Mouse (Mus musculus) forebrain, embryonic 11.5 days (tissue): ENCODE measurements around the gene Kcnma1. TPM values are rescaled to one million over a fixed set of nuclear protein-coding genes. Genes with fewer than 3 reads are reported as not detected.

ENCODE experiments used
- ATAC-seq: fragments of 200-750 bp; cut with Nextera tagmentation; replicated peaks from 2 replicates; pipeline ENCODE4 v1.8.0; 2017; ENCODE audit warnings: moderate TSS enrichment; ENCODE audit not compliant: low FRiP score
- DNase-seq: peaks from one replicate; pipeline ENCODE4 v3.0.0-alpha.2; 2017; ENCODE audit warnings: low spot score
- H3K27ac ChIP-seq: fragments of 300-500 bp; sonication (generic); 2 replicates; pipeline ENCODE4 v1.5.1; 2014; ENCODE audit warnings: low read depth, low read length
- H3K27me3 ChIP-seq: fragments of 300-500 bp; sonication (generic); 2 replicates; pipeline ENCODE4 v1.6.1; 2014; ENCODE audit warnings: mild to moderate bottlenecking, low read length, mixed read lengths; ENCODE audit not compliant: control insufficient read depth, insufficient read depth
- H3K36me3 ChIP-seq: fragments of 300-500 bp; sonication (generic); 2 replicates; pipeline ENCODE4 v1.6.1; 2014; ENCODE audit warnings: mild to moderate bottlenecking, low read length, moderate library complexity, mixed read lengths; ENCODE audit not compliant: control insufficient read depth, insufficient read depth
- H3K4me1 ChIP-seq: fragments of 300-500 bp; sonication (generic); replicated peaks from 2 replicates; pipeline ENCODE4 v1.6.1; 2014; ENCODE audit warnings: low read length, mixed read lengths; ENCODE audit not compliant: control insufficient read depth, insufficient read depth
- H3K4me2 ChIP-seq: fragments of 300-500 bp; sonication (generic); 2 replicates; pipeline ENCODE4 v1.6.1; 2014; ENCODE audit warnings: low read depth, mild to moderate bottlenecking, low read length, moderate library complexity, mixed read lengths; ENCODE audit not compliant: severe bottlenecking
- H3K4me3 ChIP-seq: fragments of 300-500 bp; sonication (generic); 2 replicates; pipeline ENCODE4 v1.5.1; 2014; ENCODE audit warnings: low read depth, low read length
- H3K9ac ChIP-seq: fragments of 300-500 bp; sonication (generic); 2 replicates; pipeline ENCODE4 v1.6.1; 2014; ENCODE audit warnings: low read length
- H3K9me3 ChIP-seq: fragments of 300-500 bp; sonication (generic); 2 replicates; pipeline ENCODE4 v1.6.1; 2016; ENCODE audit warnings: low read length, mixed read lengths; ENCODE audit not compliant: control insufficient read depth
- WGBS: fragments of 180-500 bp; shearing (Covaris S2); extraction: QIAGEN DNeasy Blood & Tissue Kit; methylation state at CpG from one replicate; pipeline ENCODE4 v1.1.7; 2014; 5-methylcytosine and 5-hydroxymethylcytosine counted together
- polyA plus RNA-seq: library from polyadenylated mRNA; unstranded; fragments of >200 nt; fragmentation: Nextera tagmentation; extraction: Ambion mirVana; gene quantifications from 2 replicates; pipeline ENCODE4 v1.2.1, GENCODE M21; 2014

Kcnma1 gene
- polyA plus RNA-seq, 1 experiment from 2014 or later, result 0.45 TPM

DNA sequence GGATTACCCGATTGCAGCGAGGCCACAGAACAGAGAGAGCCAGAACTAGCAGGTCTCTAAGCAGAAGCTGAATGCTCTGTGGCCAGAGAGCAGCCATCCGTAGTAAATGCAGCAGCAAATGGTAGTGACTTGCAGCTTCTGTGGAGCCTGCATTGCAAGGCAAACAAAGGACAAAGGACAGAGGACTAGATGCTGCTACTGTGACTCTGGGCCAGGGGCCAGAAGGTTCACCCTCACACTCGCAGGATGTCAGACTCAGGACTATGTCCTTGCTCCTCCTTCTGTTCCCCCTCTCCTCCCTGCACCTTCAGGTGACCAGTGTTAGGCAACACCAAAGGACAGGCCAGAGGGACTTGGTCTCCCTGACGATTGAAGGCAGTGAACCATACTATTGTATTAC lies 183.0 kb downstream of the Kcnma1 start:
- H3K27ac ChIP-seq, result no peak overlapping the region
- H3K4me3 ChIP-seq, result no peak overlapping the region
- no peak overlapping the region for H3K4me2 ChIP-seq
- no peaks in the 10 kb centered on the region for H3K36me3 ChIP-seq
- WGBS, result 19% methylated on average over 5 of the region's 5 CpGs
- DNase-seq (no peak), ATAC-seq (no peak)
- H3K27me3 ChIP-seq, result no peaks in the 10 kb centered on the region
- no peak overlapping the region for H3K9ac ChIP-seq
- no peaks in the 10 kb centered on the region for H3K9me3 ChIP-seq
- no peaks in the 10 kb centered on the region for H3K4me1 ChIP-seq

DNA sequence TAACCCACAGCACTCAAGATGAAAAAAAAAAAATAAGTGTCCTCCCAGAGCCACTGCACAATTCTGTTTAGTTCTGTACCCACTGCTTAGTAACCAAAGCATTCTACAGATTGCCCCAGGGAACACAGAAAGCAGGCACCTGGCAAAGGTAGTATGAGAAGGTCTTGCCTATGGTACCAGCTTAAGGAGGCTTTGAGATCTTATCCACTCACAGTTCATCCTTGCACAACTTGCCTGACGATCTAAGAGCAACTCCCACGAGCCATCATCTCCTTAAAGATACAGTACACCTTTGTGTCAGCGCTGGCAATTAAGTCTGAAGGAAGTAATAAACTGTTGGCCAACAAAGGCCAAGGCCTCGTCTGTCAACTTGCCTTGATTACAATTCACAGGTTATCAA lies 184.0 kb downstream of the Kcnma1 start:
- 50% methylated on average over 4 of the region's 4 CpGs for WGBS
- Histone ChIP-seq H3K36me3 (no peaks in the 10 kb centered on the region), H3K4me1 (no peaks in the 10 kb centered on the region), H3K9ac (no peak overlapping the region), H3K4me3 (no peak overlapping the region), H3K4me2 (no peak overlapping the region), H3K27ac (no peak overlapping the region), H3K27me3 (no peaks in the 10 kb centered on the region), H3K9me3 (no peaks in the 10 kb centered on the region)
- no peak for ATAC-seq
- no peak for DNase-seq

DNA sequence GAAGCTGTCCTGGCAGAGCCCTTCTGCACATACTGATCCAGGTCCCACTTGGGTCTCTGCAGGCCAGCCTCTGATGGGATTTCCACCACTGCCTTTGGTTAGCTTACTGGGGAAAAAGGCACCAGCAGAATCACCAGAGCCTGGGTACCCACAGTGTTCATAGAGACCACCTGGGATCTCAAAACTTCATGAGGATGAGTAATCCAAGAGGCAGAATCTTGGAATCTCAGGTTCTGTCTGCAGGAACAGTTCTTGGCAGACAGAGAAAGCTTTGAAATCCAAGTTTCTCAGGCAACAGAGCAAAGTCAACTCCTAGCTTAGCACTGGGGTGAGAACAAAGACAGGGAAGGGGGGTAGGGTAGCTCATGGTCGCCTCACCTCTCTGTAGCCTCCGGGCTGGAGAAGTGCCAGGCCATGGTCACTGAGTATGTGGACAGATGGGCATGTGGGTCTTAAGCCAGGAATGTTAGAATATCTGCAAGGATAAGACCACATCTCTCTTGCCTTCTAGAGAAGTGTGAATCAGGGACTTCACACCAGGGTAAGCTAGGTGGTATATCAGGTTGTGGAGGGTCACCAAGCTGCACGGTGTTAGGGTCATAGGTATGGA lies 185.5 kb downstream of the Kcnma1 start:
- Histone ChIP-seq H3K4me2 (no peak overlapping the region), H3K36me3 (no peaks in the 10 kb centered on the region), H3K9me3 (no peaks in the 10 kb centered on the region), H3K27ac (no peak overlapping the region), H3K9ac (no peak overlapping the region), H3K27me3 (no peaks in the 10 kb centered on the region), H3K4me3 (no peak overlapping the region), H3K4me1 (no peaks in the 10 kb centered on the region)
- WGBS, result 89% methylated on average over 3 of the region's 3 CpGs
- ATAC-seq (no peak), DNase-seq (no peak)

DNA sequence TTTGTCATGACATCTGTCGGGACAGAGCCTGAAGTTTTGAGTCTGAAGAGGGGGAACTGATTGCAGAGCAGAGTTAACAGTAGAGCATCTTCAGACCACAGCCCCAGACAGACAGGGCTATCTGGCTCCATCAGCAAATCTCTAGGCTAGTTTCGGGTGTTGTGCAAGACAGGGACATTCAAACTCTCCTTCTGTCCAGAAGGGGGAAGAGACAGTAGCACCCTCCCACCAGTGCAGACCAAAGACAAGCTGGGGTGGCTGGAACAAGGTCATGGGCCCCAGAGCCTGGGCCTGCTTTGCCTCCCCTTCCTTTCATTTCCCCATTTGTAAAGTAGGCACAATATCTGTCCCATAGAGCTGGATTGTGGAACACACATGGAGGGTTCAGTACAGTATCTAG lies 189.4 kb downstream of the Kcnma1 start:
- Histone ChIP-seq H3K36me3 (no peaks in the 10 kb centered on the region), H3K4me3 (no peak overlapping the region), H3K4me2 (no peak overlapping the region), H3K27me3 (no peaks in the 10 kb centered on the region), H3K27ac (no peak overlapping the region), H3K9ac (no peak overlapping the region), H3K4me1 (no peaks in the 10 kb centered on the region), H3K9me3 (no peaks in the 10 kb centered on the region)
- ATAC-seq, result no peak
- 84% methylated on average over 2 of the region's 2 CpGs for WGBS
- no peak for DNase-seq

DNA sequence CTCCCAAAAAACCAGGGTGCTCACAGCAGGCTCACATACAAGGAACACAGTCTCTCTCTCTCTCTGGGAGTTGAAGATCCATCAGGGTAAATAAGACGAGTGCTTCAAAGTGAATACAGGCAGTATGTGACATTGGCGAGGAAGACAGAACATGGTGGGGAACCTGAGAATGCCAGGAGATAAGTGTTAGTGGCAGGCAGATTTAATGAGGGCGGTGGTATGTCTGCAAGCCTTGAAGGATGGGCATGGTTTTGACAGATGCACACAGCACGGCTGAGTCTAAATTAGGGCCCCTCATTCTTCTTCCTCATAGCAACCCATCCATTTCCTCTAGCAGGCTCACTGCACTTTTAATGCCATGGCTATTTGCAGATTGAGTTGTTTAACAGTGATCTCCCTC lies 190.0 kb downstream of the Kcnma1 start:
- Histone ChIP-seq H3K4me2 (no peak overlapping the region), H3K9me3 (no peaks in the 10 kb centered on the region), H3K27ac (no peak overlapping the region), H3K36me3 (no peaks in the 10 kb centered on the region), H3K9ac (no peak overlapping the region), H3K4me1 (no peaks in the 10 kb centered on the region), H3K27me3 (no peaks in the 10 kb centered on the region), H3K4me3 (no peak overlapping the region)
- ATAC-seq (no peak), DNase-seq (no peak)
- 77% methylated on average over 4 of the region's 4 CpGs for WGBS

DNA sequence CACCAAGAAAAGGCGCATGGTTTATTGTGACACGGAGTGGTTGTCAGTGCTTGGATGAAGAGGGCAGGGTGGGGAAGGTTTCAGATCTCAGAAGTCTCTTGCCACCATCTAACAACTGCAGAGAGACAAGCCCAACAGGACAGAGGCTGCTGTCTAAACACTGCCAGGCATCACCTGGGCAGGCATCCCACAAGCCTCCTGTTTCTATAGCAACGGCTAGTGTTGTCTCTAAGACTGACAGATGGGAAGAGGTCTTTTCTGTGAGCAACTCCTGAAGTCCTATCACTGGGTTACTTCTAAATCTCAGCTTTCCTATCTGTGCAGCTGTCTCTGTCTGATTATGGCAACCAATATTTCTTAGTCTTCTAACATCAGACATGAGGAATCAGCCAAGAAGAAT lies 196.7 kb downstream of the Kcnma1 start:
- Histone ChIP-seq H3K27ac (no peak overlapping the region), H3K36me3 (no peaks in the 10 kb centered on the region), H3K9me3 (no peaks in the 10 kb centered on the region), H3K4me2 (no peak overlapping the region), H3K4me1 (no peaks in the 10 kb centered on the region), H3K4me3 (no peak overlapping the region), H3K27me3 (no peaks in the 10 kb centered on the region), H3K9ac (no peak overlapping the region)
- 94% methylated on average over 3 of the region's 3 CpGs for WGBS
- DNase-seq (no peak), ATAC-seq (no peak)

DNA sequence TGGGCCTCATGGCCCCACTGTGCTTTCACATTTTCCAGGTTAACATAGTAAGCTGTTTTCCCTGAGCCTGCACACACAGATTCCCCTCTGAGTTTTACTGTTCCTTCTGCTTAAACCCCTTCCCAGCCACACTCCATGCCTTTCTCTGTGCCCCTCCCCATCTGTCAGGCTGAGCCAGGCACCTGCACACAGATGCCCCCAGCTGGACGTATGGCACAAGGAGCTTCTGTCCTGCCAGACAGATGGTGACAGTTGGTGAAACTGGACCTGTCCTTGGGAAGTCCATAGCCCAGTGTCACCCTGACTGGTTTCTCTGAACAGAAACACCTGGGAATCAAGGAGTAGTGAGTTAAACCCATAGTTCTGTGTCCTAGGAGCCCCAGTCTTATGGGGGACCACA lies 204.2 kb downstream of the Kcnma1 start:
- H3K9ac ChIP-seq, result no peak overlapping the region
- H3K27me3 ChIP-seq, result no peaks in the 10 kb centered on the region
- no peaks in the 10 kb centered on the region for H3K4me1 ChIP-seq
- no peak overlapping the region for H3K27ac ChIP-seq
- WGBS, result 40% methylated on average over 1 of the region's 1 CpGs
- H3K9me3 ChIP-seq, result no peaks in the 10 kb centered on the region
- DNase-seq, result no peak
- H3K4me3 ChIP-seq, result no peak overlapping the region
- ATAC-seq, result no peak
- no peak overlapping the region for H3K4me2 ChIP-seq
- H3K36me3 ChIP-seq, result no peaks in the 10 kb centered on the region

DNA sequence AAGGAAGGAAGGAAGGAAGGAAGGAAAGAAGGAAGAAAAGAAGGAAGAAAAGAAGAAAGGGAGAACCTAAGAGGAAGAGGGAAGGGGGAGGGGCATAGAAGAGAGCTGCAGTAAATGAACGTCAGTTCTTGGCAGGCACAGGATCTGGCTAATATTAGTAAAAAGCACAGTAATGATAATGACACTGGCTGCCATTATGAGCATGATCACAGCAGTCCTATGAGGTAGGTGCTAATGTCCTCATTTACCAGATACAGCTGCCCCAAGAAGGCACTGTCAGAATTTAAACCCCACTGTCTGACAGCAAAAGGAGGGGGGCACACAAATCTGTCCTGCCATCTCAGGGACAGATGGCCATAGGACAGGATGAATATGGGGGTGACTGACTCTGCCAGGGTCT lies 205.2 kb downstream of the Kcnma1 start:
- no peak for DNase-seq
- no peak overlapping the region for H3K9ac ChIP-seq
- H3K36me3 ChIP-seq, result no peaks in the 10 kb centered on the region
- H3K27ac ChIP-seq, result no peak overlapping the region
- ATAC-seq, result no peak
- H3K4me3 ChIP-seq, result no peak overlapping the region
- 59% methylated on average over 1 of the region's 1 CpGs for WGBS
- no peaks in the 10 kb centered on the region for H3K9me3 ChIP-seq
- no peaks in the 10 kb centered on the region for H3K4me1 ChIP-seq
- H3K27me3 ChIP-seq, result no peaks in the 10 kb centered on the region
- no peak overlapping the region for H3K4me2 ChIP-seq

DNA sequence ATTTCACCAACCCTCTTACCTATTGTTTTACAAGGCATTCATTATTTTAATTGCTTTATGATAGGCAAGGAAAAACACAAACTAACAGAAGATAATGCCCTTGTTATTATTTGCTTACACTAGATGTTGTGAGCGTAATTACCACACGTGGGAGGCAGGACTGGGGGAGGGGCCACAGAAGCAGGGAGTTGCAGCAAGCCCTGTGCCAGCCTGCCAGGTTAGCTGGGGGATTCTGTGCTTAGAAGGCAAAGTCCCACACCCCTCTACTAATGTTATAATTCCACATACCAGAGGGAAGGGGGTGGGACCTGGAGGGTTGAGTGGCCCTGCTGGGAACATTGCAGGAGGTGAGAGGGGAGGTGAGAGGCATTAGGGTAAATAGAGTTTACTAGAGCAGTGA lies 207.9 kb downstream of the Kcnma1 start:
- Histone ChIP-seq H3K27ac (no peak overlapping the region), H3K4me3 (no peak overlapping the region), H3K9me3 (no peaks in the 10 kb centered on the region), H3K36me3 (no peaks in the 10 kb centered on the region), H3K27me3 (no peaks in the 10 kb centered on the region), H3K9ac (no peak overlapping the region), H3K4me1 (no peaks in the 10 kb centered on the region), H3K4me2 (no peak overlapping the region)
- DNase-seq (no peak), ATAC-seq (no peak)
- WGBS, result 61% methylated on average over 2 of the region's 2 CpGs
